Mouse (Mus musculus) MEL (cell line): ENCODE data around the gene Scfd2. TPM values are rescaled to one million over a fixed set of nuclear protein-coding genes. Genes with fewer than 3 reads are reported as not detected.

ENCODE experiments used
- DNase-seq: peaks from one replicate; pipeline ENCODE4 v3.0.0; 2011; ENCODE audit warnings: low read depth, low spot score
- H3K27ac ChIP-seq: 2 replicates; pipeline ENCODE4 v1.5.1; 2012; ENCODE audit warnings: low read depth, mild to moderate bottlenecking, control low read depth, low read length, moderate library complexity; ENCODE audit not compliant: control insufficient read depth
- H3K27me3 ChIP-seq, 2 experiments: fragments of 150-350 bp in 1 of 2; sonication (generic) in 1 of 2; 2 replicates each; pipeline ENCODE4 v1.6.1; 2012; ENCODE audit warnings: low read length in 2 of 2, mild to moderate bottlenecking in 2 of 2, improper control_type of control experiment in 1 of 2, moderate library complexity in 1 of 2; ENCODE audit not compliant: insufficient read depth in 2 of 2, control insufficient read depth in 1 of 2
- H3K36me3 ChIP-seq, 2 experiments: 2 replicates each; pipeline ENCODE4 v1.6.1; 2012 to 2014; ENCODE audit warnings: low read length in 2 of 2, improper control_type of control experiment in 1 of 2, inconsistent platforms in 1 of 2, mild to moderate bottlenecking in 1 of 2; ENCODE audit not compliant: insufficient read depth in 2 of 2, control insufficient read depth in 1 of 2
- H3K4me1 ChIP-seq, 2 experiments: fragments of 150-350 bp in 1 of 2; sonication (generic) in 1 of 2; 2 replicates each; pipeline ENCODE4 v1.6.1; 2012; ENCODE audit warnings: low read length in 2 of 2, improper control_type of control experiment in 1 of 2, mild to moderate bottlenecking in 1 of 2; ENCODE audit not compliant: insufficient read depth in 2 of 2, control insufficient read depth in 1 of 2
- H3K4me3 ChIP-seq, 2 experiments: fragments of 150-350 bp in 1 of 2; sonication (generic) in 1 of 2; 2 replicates each; pipeline ENCODE4 v1.5.1; 2012; ENCODE audit warnings: low read depth in 2 of 2, low read length in 2 of 2, mild to moderate bottlenecking in 2 of 2, moderate library complexity in 2 of 2, control low read depth in 1 of 2, improper control_type of control experiment in 1 of 2; ENCODE audit not compliant: control insufficient read depth in 1 of 2, insufficient read depth in 1 of 2
- H3K79me2 ChIP-seq: 2 replicates; pipeline ENCODE4 v1.6.1; 2012; ENCODE audit warnings: mild to moderate bottlenecking, low read length, moderate library complexity; ENCODE audit not compliant: control insufficient read depth, poor library complexity, insufficient read depth
- H3K9ac ChIP-seq: 2 replicates; pipeline ENCODE4 v1.6.1; 2012; ENCODE audit warnings: low read depth, mild to moderate bottlenecking, control low read depth, low read length, moderate library complexity; ENCODE audit not compliant: control insufficient read depth, poor library complexity, severe bottlenecking
- H3K9me3 ChIP-seq: fragments of 150-350 bp; sonication (generic); replicated peaks from 2 replicates; pipeline ENCODE4 v1.6.1; 2012; ENCODE audit warnings: mild to moderate bottlenecking, low read length, improper control_type of control experiment, moderate library complexity; ENCODE audit not compliant: insufficient read depth
- CTCF ChIP-seq, 3 experiments: IDR thresholded peaks in 2 of 3; conservative IDR thresholded peaks in 1 of 3; 2 replicates each; pipeline ENCODE4 v1.5.1; 2011 to 2012; ENCODE audit warnings: low read length in 3 of 3, low read depth in 2 of 3, mild to moderate bottlenecking in 2 of 3, improper control_type of control experiment in 1 of 3, inconsistent platforms in 1 of 3, mixed read lengths in 1 of 3, moderate library complexity in 1 of 3; ENCODE audit not compliant: control insufficient read depth in 1 of 3, insufficient read depth in 1 of 3, poor library complexity in 1 of 3, severe bottlenecking in 1 of 3
- E2F4 ChIP-seq: IDR thresholded peaks from 2 replicates; pipeline ENCODE4 v1.6.1; 2011; ENCODE audit warnings: low read depth, low read length, improper control_type of control experiment, borderline replicate concordance
- ELF1 ChIP-seq: IDR thresholded peaks from 2 replicates; pipeline ENCODE4 v1.6.1; 2014; ENCODE audit warnings: low read depth, mild to moderate bottlenecking, inconsistent platforms, low read length, improper control_type of control experiment, moderate library complexity
- ETS1 ChIP-seq: IDR thresholded peaks from 2 replicates; pipeline ENCODE4 v1.6.1; 2012; ENCODE audit warnings: low read depth, mild to moderate bottlenecking, inconsistent platforms, low read length, improper control_type of control experiment, moderate library complexity
- MAZ ChIP-seq: IDR thresholded peaks from 2 replicates; pipeline ENCODE4 v1.6.1; 2012; ENCODE audit warnings: low read depth, mild to moderate bottlenecking, inconsistent platforms, low read length, improper control_type of control experiment
- MEF2A ChIP-seq: IDR thresholded peaks from 2 replicates; pipeline ENCODE4 v1.6.1; 2014; ENCODE audit warnings: low read depth, mild to moderate bottlenecking, inconsistent platforms, low read length, improper control_type of control experiment; ENCODE audit not compliant: poor library complexity, insufficient replicate concordance, severe bottlenecking; ENCODE audit errors: extremely low read depth
- MYB ChIP-seq: IDR thresholded peaks from 2 replicates; pipeline ENCODE4 v1.6.1; 2011; ENCODE audit warnings: mild to moderate bottlenecking, low read depth, low read length, improper control_type of control experiment
- MYC ChIP-seq: IDR thresholded peaks from 2 replicates; pipeline ENCODE4 v1.6.1; 2011; ENCODE audit warnings: low read depth, mild to moderate bottlenecking, low read length, improper control_type of control experiment, moderate library complexity
- NELFE ChIP-seq: IDR thresholded peaks from 2 replicates; pipeline ENCODE4 v1.6.1; 2011; ENCODE audit warnings: low read depth, low read length, improper control_type of control experiment
- NRF1 ChIP-seq: IDR thresholded peaks from 2 replicates; pipeline ENCODE4 v1.6.1; 2014; ENCODE audit warnings: low read depth, mild to moderate bottlenecking, inconsistent platforms, low read length, improper control_type of control experiment, moderate library complexity; ENCODE audit not compliant: poor library complexity, insufficient read depth, severe bottlenecking
- POLR2A ChIP-seq, 2 experiments: IDR thresholded peaks; 2 replicates each; pipeline ENCODE4 v1.6.1; 2011 to 2012; ENCODE audit warnings: low read length in 2 of 2, mild to moderate bottlenecking in 2 of 2, control low read depth in 1 of 2, improper control_type of control experiment in 1 of 2, low read depth in 1 of 2, moderate library complexity in 1 of 2; ENCODE audit not compliant: control insufficient read depth in 1 of 2, insufficient read depth in 1 of 2, poor library complexity in 1 of 2
- POLR2AphosphoS5 ChIP-seq: IDR thresholded peaks from 2 replicates; pipeline ENCODE4 v1.6.1; 2012; ENCODE audit warnings: low read depth, borderline replicate concordance, mild to moderate bottlenecking, inconsistent platforms, low read length, moderate library complexity, mixed read lengths
- TAL1 ChIP-seq: IDR thresholded peaks from 2 replicates; pipeline ENCODE4 v1.6.1; 2012; ENCODE audit warnings: mild to moderate bottlenecking, inconsistent platforms, low read length, moderate library complexity, mixed read lengths
- UBTF ChIP-seq: IDR thresholded peaks from 2 replicates; pipeline ENCODE4 v1.6.1; 2012; ENCODE audit warnings: low read depth, mild to moderate bottlenecking, inconsistent platforms, low read length, improper control_type of control experiment, moderate library complexity, borderline replicate concordance; ENCODE audit not compliant: insufficient read depth
- USF1 ChIP-seq: IDR thresholded peaks from 2 replicates; pipeline ENCODE4 v1.6.1; 2014; ENCODE audit warnings: low read depth, mild to moderate bottlenecking, inconsistent platforms, low read length, improper control_type of control experiment, moderate library complexity
- USF2 ChIP-seq, 2 experiments: IDR thresholded peaks; 2 replicates each; pipeline ENCODE4 v1.6.1; 2011 to 2012; ENCODE audit warnings: improper control_type of control experiment in 2 of 2, low read length in 2 of 2, borderline replicate concordance in 1 of 2, inconsistent platforms in 1 of 2, low read depth in 1 of 2, mild to moderate bottlenecking in 1 of 2; ENCODE audit not compliant: insufficient read depth in 1 of 2
- ZKSCAN1 ChIP-seq: IDR thresholded peaks from 2 replicates; pipeline ENCODE4 v1.6.1; 2012; ENCODE audit warnings: low read depth, mild to moderate bottlenecking, inconsistent platforms, low read length, improper control_type of control experiment, moderate library complexity
- ZNF384 ChIP-seq: IDR thresholded peaks from 2 replicates; pipeline ENCODE4 v1.6.1; 2012; ENCODE audit warnings: low read depth, mild to moderate bottlenecking, inconsistent platforms, low read length, improper control_type of control experiment
- polyA plus RNA-seq, 2 experiments: library from polyadenylated mRNA; stranded (reverse) in 1 of 2; unstranded in 1 of 2; fragments of >175 nt in 1 of 2; fragments of >200 nt in 1 of 2; gene quantifications; 2 replicates each; pipeline versions ENCODE4 v1.2.1 to v1.2.4; 2012; ENCODE audit warnings: low replicate concordance in 2 of 2, low read depth in 1 of 2; ENCODE audit not compliant: insufficient read length in 2 of 2, insufficient read depth in 1 of 2, missing spikeins in 1 of 2
- total RNA-seq: library from RNA; depleted of rRNA; stranded (reverse); fragments of 300-350 nt; gene quantifications from 2 replicates; pipeline ENCODE4 v1.2.3, GENCODE M21; 2012

The Scfd2 gene
- total and polyA plus RNA-seq, 3 experiments = 18.8 to 20.3 TPM; not detected in 1

DNA sequence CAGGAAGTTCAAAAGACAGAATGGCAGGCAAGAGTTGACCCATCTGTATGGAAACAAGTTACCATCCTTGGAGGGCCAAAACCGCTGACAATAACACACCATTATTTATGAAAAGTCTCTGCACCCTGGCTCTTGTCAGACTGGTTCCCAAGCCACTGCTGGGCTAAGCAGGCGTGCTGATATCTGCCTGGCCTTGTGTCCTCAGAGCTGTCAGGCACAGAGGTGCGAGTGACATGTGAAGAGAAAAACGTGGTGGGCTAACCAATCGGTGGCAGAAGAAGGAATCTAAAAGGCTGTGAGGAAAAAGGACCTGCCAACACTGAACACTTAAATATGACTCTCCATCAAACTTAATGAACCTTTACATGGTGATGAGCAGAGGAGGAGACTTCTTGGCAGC, 170.0 kb downstream of the Scfd2 start:
- H3K79me2 ChIP-seq = no peaks in the 10 kb centered on the region

DNA sequence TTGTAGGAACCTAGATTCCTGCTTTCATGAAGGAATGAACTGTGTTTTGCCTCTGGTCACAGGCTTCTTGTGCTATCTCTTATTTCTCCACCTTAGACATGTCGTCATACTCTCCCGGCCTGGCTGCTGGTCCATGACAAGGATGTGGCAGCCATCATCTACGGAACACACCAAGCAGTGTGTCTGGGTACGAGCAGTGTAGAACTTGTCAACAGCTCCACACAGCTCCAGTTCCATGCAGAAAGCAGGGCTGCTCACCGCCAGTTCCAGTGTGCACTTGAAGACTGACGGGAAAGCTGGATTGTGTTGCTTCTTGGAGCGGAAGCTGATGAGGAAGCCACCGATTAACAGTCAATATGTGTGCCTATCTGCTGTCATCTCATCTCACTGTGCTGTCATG, 173.5 kb downstream of the Scfd2 start:
- no peaks in the 10 kb centered on the region for H3K27me3 ChIP-seq
- TF ChIP-seq POLR2A (IDR thresholded peaks at IDR 0.05; ENCODE audit: control insufficient read depth in 1 of 2, insufficient read depth in 1 of 2, low read depth in 1 of 2, low read length in 2 of 2, poor library complexity in 1 of 2) = no peak
- no peak for TF ChIP-seq ETS1
- no peak for TF ChIP-seq ZNF384
- TF ChIP-seq MYC = no peak
- TF ChIP-seq USF2 (IDR thresholded peaks at IDR 0.05; ENCODE audit: borderline replicate concordance in 1 of 2, insufficient read depth in 1 of 2, low read depth in 1 of 2, low read length in 2 of 2) = no peak
- no peak for TF ChIP-seq USF1
- no peak for TF ChIP-seq ELF1
- no peak for TF ChIP-seq MYB
- TF ChIP-seq NELFE = no peak
- no peak for TF ChIP-seq POLR2AphosphoS5
- TF ChIP-seq E2F4 = no peak
- no peak for DNase-seq
- no peaks in the 10 kb centered on the region for H3K79me2 ChIP-seq
- no peaks in the 10 kb centered on the region for H3K9me3 ChIP-seq
- H3K36me3 ChIP-seq = no peaks in the 10 kb centered on the region; a peak in 1 of 4 replicates
- no peak overlapping the region for H3K4me3 ChIP-seq
- no peaks in the 10 kb centered on the region for H3K4me1 ChIP-seq
- H3K9ac ChIP-seq = no peak overlapping the region
- H3K27ac ChIP-seq = no peak overlapping the region

More for the DNA sequence above, 170.0 kb downstream of the Scfd2 start:
- H3K27ac ChIP-seq = no peak overlapping the region
- no peaks in the 10 kb centered on the region for H3K27me3 ChIP-seq
- DNase-seq = no peak
- H3K4me3 ChIP-seq = no peak overlapping the region
- no peaks in the 10 kb centered on the region for H3K9me3 ChIP-seq
- H3K36me3 ChIP-seq = peaks cover 0 to 6% of the 10 kb centered on the region in 2 experiments; a peak in 3 of 4 replicates
- no peak for TF ChIP-seq ZKSCAN1
- TF ChIP-seq TAL1 = no peak
- TF ChIP-seq E2F4 = no peak
- TF ChIP-seq POLR2A (IDR thresholded peaks at IDR 0.05; ENCODE audit: control insufficient read depth in 1 of 2, insufficient read depth in 1 of 2, low read depth in 1 of 2, low read length in 2 of 2, poor library complexity in 1 of 2) = no peak
- no peak for TF ChIP-seq MAZ
- no peak for TF ChIP-seq NRF1
- TF ChIP-seq CTCF (IDR thresholded peaks at IDR 0.05 in 2 of 3, conservative IDR thresholded peaks at IDR 0.05 in 1 of 3; ENCODE audit: control insufficient read depth in 1 of 3, insufficient read depth in 1 of 3, low read depth in 2 of 3, low read length in 3 of 3, poor library complexity in 1 of 3, severe bottlenecking in 1 of 3) = no peak
- TF ChIP-seq UBTF = no peak
- TF ChIP-seq MEF2A = no peak
- TF ChIP-seq USF1 = no peak
- H3K9ac ChIP-seq = no peak overlapping the region
- peaks cover 3 to 7% of the 10 kb centered on the region in 2 experiments for H3K4me1 ChIP-seq
